Mouse (Mus musculus) retina, postnatal 7 days (tissue): ENCODE results near the gene Gm10334.
"Not testable (repeated sequence)": the region's sequence is repeated elsewhere in the genome, so short reads cannot be mapped to it uniquely, and the experiment has no call there.

ENCODE experiments used
- DNase-seq: peaks from one replicate; pipeline ENCODE4 v3.0.0-alpha.2; 2012; ENCODE audit warnings: low read depth, low spot score

The Gm10334 gene

DNA sequence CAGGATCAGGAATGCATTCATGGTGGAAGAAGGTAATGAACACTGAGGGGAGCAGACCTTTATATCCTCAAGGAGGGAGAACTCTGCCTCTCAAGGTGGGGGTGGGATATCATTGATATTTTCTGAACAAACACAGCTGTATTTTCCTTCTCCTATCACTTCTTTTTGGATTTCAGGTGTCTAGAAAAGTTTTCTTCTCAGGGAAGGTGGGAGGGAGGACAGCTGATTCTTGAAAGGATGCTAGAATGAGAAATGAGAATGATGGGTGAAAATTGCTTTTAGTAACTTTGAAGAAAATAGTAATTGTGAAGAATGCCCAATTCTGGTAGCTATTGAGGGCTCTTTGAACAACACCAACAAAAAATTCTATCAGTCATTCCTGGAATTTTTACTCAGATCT, at the start of gene Gm10334:
TSS of gene Gm10334 (minus strand) at position 101 of the 400 bp plus-strand sequence.
- DNase-seq: not testable (repeated sequence)

DNA sequence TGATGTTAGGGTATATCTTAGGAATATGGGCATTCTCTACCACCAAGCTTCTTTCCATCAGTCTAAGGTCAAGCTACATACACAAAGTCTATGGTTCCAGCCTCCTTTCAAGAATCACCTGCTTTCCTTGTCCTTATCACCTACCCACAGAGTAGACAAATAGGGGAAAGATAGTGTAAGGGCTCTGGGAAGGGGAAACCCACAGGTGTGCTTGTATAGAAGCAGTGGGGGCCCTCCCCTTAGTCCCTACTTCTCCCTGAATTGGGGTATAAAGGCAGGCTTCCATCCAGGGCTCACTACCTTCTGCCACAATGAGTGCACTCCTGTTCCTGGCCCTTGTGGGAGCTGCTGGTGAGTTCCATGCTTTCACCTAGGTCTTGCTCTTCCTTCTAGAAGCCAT, 12.7 kb upstream of the Gm10334 start, which contains the start of gene Prss1:
TSS of gene Prss1 (plus strand) at position 301 of the 400 bp plus-strand sequence.
- not testable (repeated sequence) for DNase-seq

DNA sequence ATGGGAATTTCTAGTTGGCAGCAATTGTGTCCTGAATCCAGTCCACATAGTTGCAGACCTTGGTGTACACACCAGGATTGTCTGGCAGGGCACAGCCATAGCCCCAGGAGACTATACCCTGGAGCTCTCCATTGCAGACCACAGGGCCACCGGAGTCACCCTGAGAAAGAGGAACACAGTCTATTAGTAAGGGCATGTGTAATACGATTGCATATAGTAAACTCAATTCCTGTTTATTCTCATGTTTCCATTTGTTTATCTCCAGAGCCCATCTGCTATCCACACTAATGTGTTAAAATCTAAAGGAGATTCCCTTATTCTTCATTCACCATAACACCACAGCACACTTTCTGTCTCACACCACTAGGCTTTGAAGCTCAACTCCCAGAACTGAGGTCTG, 3.7 kb downstream of the Gm10334 start:
- not testable (repeated sequence) for DNase-seq
